Mouse (Mus musculus): Measurements from ENCODE around the gene Efna5. TPM values are rescaled to one million over a fixed set of nuclear protein-coding genes. Genes with fewer than 3 reads are reported as not detected.

The Efna5 gene
- 19.7 and 22.0 TPM in 2 replicates for polyA plus RNA-seq (2015; fragmentation: Nextera tagmentation; extraction: Ambion mirVana)

DNA sequence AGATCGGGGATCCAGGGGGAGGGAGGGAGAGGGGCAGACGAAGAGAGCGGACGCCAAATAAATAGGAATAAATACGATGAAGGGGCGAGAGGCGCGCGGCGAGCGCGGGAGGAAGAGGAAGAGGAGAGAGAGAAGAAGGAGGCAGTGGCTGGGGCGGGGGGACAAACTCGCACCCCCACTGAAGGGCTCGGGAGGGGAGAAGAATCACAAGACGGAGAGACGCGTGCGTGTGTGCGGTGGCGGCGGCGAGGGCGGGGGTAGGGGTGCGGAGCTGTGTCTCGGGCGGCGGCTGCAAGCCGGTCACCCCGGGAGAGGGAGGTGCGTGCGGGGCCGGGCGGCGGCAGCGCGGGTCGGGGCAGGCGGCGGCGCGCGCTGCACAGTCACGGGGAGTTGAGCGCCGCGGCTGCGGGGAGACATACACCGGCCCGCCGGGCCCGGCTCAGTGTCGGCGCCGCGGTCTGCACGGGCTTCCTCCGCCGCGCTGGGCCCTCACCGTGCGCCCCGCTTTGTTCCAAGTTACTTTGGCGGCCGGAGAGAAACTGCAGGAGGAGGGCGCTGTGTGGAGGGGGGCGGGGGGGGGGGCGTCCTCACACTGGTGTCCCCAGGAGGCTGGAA is at the start of gene Efna5:
Efna5 (minus strand) TSS at position 142 of the 615 bp plus-strand sequence.
- H3K4me3 ChIP-seq (ENCODE audit: low read length): peak within 1 kb of the TSS; percentile 75
- no peaks in the 10 kb centered on the region for H3K36me3 ChIP-seq (ENCODE audit: control insufficient read depth, insufficient read depth)
- peak; percentile 5 for ATAC-seq (replicated peaks; ENCODE audit: extremely low read depth, insufficient read depth, low FRiP score)
- H3K4me1 ChIP-seq (ENCODE audit: control insufficient read depth, insufficient read depth, low read length): no peaks in the 10 kb centered on the region
- under 1% methylated on average over 44 of the region's 68 CpGs for WGBS
- H3K9ac ChIP-seq (ENCODE audit: low read length): peak within 1 kb of the TSS; percentile 86
- peak within 1 kb of the TSS; percentile 80 for H3K4me2 ChIP-seq (ENCODE audit: low read depth, low read length)
- H3K27ac ChIP-seq (ENCODE audit: low read length): peak within 1 kb of the TSS; percentile 92
- no peaks in the 10 kb centered on the region for H3K27me3 ChIP-seq (ENCODE audit: control insufficient read depth, insufficient read depth, low read length)
- H3K9me3 ChIP-seq (replicated peaks; ENCODE audit: control insufficient read depth, low read length): no peaks in the 10 kb centered on the region

DNA sequence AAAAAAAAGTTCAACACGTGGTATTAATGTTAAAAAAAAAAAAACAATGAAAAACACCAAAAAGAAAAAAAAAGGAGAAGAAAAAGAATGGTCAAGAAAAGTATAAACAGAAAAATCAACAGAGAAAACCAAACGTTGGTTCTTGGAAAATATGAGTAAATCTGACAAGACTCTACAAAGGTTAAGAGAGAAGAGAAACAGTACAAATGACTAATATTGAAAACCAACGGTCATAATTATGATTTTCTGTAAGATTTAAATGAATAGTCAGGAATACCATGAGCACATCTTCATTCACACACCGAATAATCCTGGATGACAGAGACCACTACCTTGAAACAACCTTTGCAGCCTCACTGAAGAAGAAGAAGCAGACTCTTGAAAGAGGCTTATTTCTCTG is 34.2 kb upstream of the Efna5 start:
- Histone ChIP-seq H3K9me3 (replicated peaks; ENCODE audit: control insufficient read depth, low read length) (no peaks in the 10 kb centered on the region), H3K36me3 (ENCODE audit: control insufficient read depth, insufficient read depth) (no peaks in the 10 kb centered on the region), H3K4me3 (ENCODE audit: low read length) (no peak overlapping the region), H3K27me3 (ENCODE audit: control insufficient read depth, insufficient read depth, low read length) (no peaks in the 10 kb centered on the region), H3K9ac (ENCODE audit: low read length) (no peak overlapping the region), H3K4me1 (ENCODE audit: control insufficient read depth, insufficient read depth, low read length) (no peaks in the 10 kb centered on the region), H3K27ac (ENCODE audit: low read length) (no peak overlapping the region), H3K4me2 (ENCODE audit: low read depth, low read length) (no peak overlapping the region)
- ATAC-seq (replicated peaks; ENCODE audit: extremely low read depth, insufficient read depth, low FRiP score): no peak
- 72% methylated on average over 4 of the region's 4 CpGs for WGBS

DNA sequence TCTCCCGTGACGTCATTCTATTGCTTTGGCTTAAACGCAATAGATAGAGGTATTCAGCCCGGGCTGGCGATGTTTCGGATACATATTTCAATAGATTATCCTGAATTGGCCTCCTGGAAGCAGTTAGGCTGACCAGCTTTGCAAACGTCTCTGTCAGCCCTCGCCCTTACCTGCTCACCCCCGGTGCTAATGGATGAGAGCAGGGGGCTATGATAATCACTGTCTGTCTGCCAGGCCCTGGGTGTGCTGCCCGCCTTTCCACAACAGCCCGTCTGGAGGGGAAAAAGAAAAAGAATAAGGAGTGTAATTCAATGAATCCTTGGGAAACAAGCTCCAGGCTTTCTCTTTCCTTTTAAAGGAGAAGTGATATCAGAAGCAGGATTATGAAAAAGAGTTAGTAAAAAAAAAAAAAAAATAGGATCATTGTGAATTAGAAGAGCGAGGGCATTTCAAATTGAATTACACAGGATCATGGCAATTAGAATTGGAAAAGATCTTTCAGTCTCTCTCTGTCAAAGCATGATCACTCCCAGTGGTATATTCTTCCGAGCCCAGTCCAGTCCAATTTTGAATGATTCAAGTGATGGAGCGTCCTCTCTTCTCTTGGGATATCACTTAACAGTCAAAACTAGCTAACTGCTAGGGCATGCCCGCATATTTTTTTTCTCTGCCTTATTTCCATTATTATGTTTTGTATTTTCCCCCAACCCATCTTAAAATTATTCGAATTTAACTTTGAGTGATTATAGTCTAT is 24.8 kb upstream of the Efna5 start:
- ATAC-seq (replicated peaks; ENCODE audit: extremely low read depth, insufficient read depth, low FRiP score): no peak
- Histone ChIP-seq H3K27ac (ENCODE audit: low read length) (no peak overlapping the region), H3K4me3 (ENCODE audit: low read length) (no peak overlapping the region), H3K27me3 (ENCODE audit: control insufficient read depth, insufficient read depth, low read length) (no peaks in the 10 kb centered on the region), H3K4me1 (ENCODE audit: control insufficient read depth, insufficient read depth, low read length) (no peaks in the 10 kb centered on the region), H3K9me3 (replicated peaks; ENCODE audit: control insufficient read depth, low read length) (no peaks in the 10 kb centered on the region), H3K9ac (ENCODE audit: low read length) (no peak overlapping the region), H3K4me2 (ENCODE audit: low read depth, low read length) (no peak overlapping the region), H3K36me3 (ENCODE audit: control insufficient read depth, insufficient read depth) (no peaks in the 10 kb centered on the region)
- 66% methylated on average over 16 of the region's 16 CpGs for WGBS

DNA sequence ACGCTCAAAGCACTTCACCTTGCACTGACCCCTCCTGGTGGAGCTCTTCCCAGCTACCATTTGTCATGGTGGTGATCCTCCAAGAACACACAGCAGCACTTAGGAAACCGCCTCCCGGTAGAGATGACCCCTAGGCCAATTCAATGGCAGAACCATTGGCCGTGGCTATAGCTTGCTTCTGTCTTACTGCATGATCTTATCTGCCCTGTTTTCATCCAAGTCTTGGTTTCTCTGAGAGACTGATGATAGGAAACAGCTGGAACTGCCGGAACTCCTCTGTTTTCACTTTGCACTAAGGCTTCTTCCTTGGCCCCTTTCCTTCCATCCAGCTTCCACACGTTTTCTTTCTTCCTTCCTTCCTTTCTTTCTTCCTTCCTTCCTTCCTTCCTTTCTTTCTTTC is 17.9 kb upstream of the Efna5 start:
- no peaks in the 10 kb centered on the region for H3K36me3 ChIP-seq (ENCODE audit: control insufficient read depth, insufficient read depth)
- H3K4me2 ChIP-seq (ENCODE audit: low read depth, low read length): no peak overlapping the region
- H3K9ac ChIP-seq (ENCODE audit: low read length): no peak overlapping the region
- no peak for ATAC-seq (replicated peaks; ENCODE audit: extremely low read depth, insufficient read depth, low FRiP score)
- WGBS: 58% methylated on average over 6 of the region's 6 CpGs
- no peak overlapping the region for H3K27ac ChIP-seq (ENCODE audit: low read length)
- H3K27me3 ChIP-seq (ENCODE audit: control insufficient read depth, insufficient read depth, low read length): no peaks in the 10 kb centered on the region
- H3K4me3 ChIP-seq (ENCODE audit: low read length): no peak overlapping the region
- H3K9me3 ChIP-seq (replicated peaks; ENCODE audit: control insufficient read depth, low read length): no peaks in the 10 kb centered on the region
- no peaks in the 10 kb centered on the region for H3K4me1 ChIP-seq (ENCODE audit: control insufficient read depth, insufficient read depth, low read length)

DNA sequence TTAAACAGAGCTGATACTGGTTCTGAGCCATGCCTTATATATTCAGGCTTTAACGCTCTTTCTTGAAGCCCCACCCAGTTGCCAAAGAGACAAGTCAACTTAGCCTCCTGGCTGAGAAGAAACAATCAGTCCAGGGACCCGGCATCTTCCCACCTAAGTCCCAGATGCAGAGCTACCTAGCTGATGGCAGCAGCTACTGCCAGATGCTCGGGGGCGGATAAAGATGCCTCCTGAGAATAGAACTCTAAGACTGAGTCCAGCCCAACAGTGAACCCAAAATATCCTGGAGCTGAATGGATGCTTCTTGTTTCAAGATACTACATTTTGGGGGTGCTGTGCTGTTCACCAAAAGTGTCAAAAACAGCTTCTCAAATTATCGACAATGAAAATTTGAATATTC is 8.9 kb upstream of the Efna5 start:
- Histone ChIP-seq H3K4me2 (ENCODE audit: low read depth, low read length) (no peak overlapping the region), H3K4me1 (ENCODE audit: control insufficient read depth, insufficient read depth, low read length) (no peaks in the 10 kb centered on the region), H3K9me3 (replicated peaks; ENCODE audit: control insufficient read depth, low read length) (no peaks in the 10 kb centered on the region), H3K27me3 (ENCODE audit: control insufficient read depth, insufficient read depth, low read length) (no peaks in the 10 kb centered on the region), H3K9ac (ENCODE audit: low read length) (no peak overlapping the region), H3K4me3 (ENCODE audit: low read length) (no peak overlapping the region), H3K36me3 (ENCODE audit: control insufficient read depth, insufficient read depth) (no peaks in the 10 kb centered on the region), H3K27ac (ENCODE audit: low read length) (no peak overlapping the region)
- no peak for ATAC-seq (replicated peaks; ENCODE audit: extremely low read depth, insufficient read depth, low FRiP score)
- 81% methylated on average over 5 of the region's 5 CpGs for WGBS

DNA sequence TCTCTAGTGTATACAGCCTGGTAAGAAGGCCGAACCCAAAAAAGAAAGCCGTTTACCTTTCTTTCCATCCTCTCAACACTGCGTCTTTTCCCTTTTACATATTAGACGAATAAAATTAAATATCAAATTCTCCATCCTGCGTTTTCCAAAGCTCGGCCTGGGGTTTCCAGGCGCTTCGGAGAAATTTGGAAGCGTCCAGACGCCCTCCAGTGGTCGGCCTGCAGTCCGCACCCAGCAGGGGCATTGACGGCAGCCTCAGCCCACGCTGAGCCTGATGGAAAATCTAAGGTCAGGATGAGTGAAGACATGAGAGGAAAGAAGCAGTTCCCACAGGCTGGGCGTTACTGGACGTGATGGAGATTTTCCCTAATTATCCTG is 3.0 kb upstream of the Efna5 start:
- Histone ChIP-seq H3K9ac (ENCODE audit: low read length) (peak overlapping the region; percentile 64), H3K4me3 (ENCODE audit: low read length) (peak overlapping the region; percentile 75), H3K36me3 (ENCODE audit: control insufficient read depth, insufficient read depth) (no peaks in the 10 kb centered on the region), H3K27ac (ENCODE audit: low read length) (peak overlapping the region; percentile 56; the same call in 1 of the 2 replicates), H3K4me2 (ENCODE audit: low read depth, low read length) (peak overlapping the region; percentile 80), H3K27me3 (ENCODE audit: control insufficient read depth, insufficient read depth, low read length) (no peaks in the 10 kb centered on the region), H3K9me3 (replicated peaks; ENCODE audit: control insufficient read depth, low read length) (no peaks in the 10 kb centered on the region), H3K4me1 (ENCODE audit: control insufficient read depth, insufficient read depth, low read length) (no peaks in the 10 kb centered on the region)
- no peak for ATAC-seq (replicated peaks; ENCODE audit: extremely low read depth, insufficient read depth, low FRiP score)
- under 1% methylated on average over 16 of the region's 16 CpGs for WGBS

DNA sequence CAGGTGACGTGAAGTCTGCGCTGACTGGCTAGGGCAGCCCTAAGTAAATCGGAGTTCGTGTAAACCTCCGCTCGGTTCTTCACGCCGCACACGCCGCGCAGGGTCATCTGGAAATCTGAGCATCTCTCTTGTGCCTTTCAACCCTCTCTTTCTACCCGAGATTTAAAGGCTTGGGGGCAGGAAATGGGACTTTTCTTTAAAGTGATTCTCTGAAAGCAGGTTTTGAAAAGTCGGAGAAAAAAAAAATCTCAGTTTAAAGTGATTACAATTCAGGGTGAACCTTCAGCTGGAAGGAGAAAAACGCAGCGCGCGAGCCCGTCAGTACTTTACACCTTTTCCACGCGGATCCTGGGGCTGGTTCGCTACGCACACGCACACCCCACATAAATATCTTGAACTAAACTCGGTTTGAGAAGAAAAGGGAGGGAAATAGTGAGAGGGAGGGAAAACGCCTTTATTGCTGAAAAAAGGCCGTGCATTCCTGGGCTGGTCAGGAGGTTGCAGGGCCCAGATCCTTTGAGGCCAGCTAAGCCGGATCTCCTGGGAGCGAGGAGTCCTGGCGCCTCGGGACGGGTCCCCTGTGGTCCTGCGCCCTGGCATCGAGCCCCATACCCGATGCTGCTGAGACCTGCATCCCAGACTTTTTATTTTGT is 2.5 kb upstream of the Efna5 start:
- Histone ChIP-seq H3K36me3 (ENCODE audit: control insufficient read depth, insufficient read depth) (no peaks in the 10 kb centered on the region), H3K27me3 (ENCODE audit: control insufficient read depth, insufficient read depth, low read length) (no peaks in the 10 kb centered on the region), H3K27ac (ENCODE audit: low read length) (peak overlapping the region; percentile 56), H3K4me3 (ENCODE audit: low read length) (peak overlapping the region; percentile 75), H3K9me3 (replicated peaks; ENCODE audit: control insufficient read depth, low read length) (no peaks in the 10 kb centered on the region), H3K4me2 (ENCODE audit: low read depth, low read length) (peak overlapping the region; percentile 80), H3K9ac (ENCODE audit: low read length) (peak overlapping the region; percentile 64), H3K4me1 (ENCODE audit: control insufficient read depth, insufficient read depth, low read length) (no peaks in the 10 kb centered on the region)
- under 1% methylated on average over 34 of the region's 34 CpGs for WGBS
- ATAC-seq (replicated peaks; ENCODE audit: extremely low read depth, insufficient read depth, low FRiP score): no peak

DNA sequence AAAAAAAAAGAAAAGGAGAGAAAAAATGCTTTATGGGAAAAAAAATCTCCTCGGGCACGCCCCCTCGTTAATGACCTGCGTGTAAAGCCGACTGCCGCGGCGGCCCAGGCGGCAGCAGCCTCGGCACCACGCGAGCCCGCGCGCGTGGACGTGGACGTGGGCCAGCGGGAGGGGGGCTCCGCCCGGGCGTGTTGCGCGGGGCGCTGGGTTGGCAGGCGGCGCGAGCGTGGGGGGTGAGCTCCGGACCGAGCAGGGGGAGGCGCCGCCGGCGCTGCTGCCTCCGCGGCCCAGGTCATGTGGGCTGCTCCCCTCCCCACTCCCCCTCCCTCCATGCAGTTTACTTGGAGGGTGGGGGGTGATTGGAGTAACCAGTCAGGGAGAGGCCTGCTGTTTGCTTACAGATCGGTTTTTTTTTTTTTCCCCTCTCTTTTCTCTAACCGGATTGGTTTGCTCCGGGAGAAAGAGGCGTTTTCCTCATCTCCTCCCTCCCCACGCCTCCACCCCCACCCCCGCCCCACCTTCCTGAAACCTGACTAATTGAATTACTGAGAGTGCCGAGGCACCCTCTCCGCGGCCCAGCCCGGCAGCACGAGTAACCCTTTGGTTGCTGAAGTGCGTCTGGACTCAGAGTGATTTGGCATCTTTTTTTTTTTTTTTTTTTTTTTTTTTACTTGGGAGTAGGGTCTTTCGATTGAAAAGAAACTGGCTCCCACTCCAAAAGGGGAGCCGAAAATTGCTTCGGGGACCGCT is 1.8 kb upstream of the Efna5 start:
- ATAC-seq (replicated peaks; ENCODE audit: extremely low read depth, insufficient read depth, low FRiP score): peak; percentile 87
- H3K4me3 ChIP-seq (ENCODE audit: low read length): peak overlapping the region; percentile 75
- peak overlapping the region; percentile 80 for H3K4me2 ChIP-seq (ENCODE audit: low read depth, low read length)
- H3K27me3 ChIP-seq (ENCODE audit: control insufficient read depth, insufficient read depth, low read length): no peaks in the 10 kb centered on the region
- H3K9me3 ChIP-seq (replicated peaks; ENCODE audit: control insufficient read depth, low read length): no peaks in the 10 kb centered on the region
- no peaks in the 10 kb centered on the region for H3K36me3 ChIP-seq (ENCODE audit: control insufficient read depth, insufficient read depth)
- under 1% methylated on average over 40 of the region's 53 CpGs for WGBS
- peak overlapping the region; percentile 92 for H3K27ac ChIP-seq (ENCODE audit: low read length)
- H3K4me1 ChIP-seq (ENCODE audit: control insufficient read depth, insufficient read depth, low read length): no peaks in the 10 kb centered on the region
- peak overlapping the region; percentile 86 for H3K9ac ChIP-seq (ENCODE audit: low read length)
